Mouse (Mus musculus) right cerebral cortex, adult 18-20 months (tissue): Measurements from ENCODE around the gene Zscan18.
"Not testable (repeated sequence)": the region's sequence is repeated elsewhere in the genome, so short reads cannot be mapped to it uniquely, and the experiment has no call there.

Experiments used
- DNase-seq: peaks from one replicate; pipeline ENCODE4 v3.0.0; 2022; ENCODE audit warnings: mixed read lengths

Zscan18 gene

DNA sequence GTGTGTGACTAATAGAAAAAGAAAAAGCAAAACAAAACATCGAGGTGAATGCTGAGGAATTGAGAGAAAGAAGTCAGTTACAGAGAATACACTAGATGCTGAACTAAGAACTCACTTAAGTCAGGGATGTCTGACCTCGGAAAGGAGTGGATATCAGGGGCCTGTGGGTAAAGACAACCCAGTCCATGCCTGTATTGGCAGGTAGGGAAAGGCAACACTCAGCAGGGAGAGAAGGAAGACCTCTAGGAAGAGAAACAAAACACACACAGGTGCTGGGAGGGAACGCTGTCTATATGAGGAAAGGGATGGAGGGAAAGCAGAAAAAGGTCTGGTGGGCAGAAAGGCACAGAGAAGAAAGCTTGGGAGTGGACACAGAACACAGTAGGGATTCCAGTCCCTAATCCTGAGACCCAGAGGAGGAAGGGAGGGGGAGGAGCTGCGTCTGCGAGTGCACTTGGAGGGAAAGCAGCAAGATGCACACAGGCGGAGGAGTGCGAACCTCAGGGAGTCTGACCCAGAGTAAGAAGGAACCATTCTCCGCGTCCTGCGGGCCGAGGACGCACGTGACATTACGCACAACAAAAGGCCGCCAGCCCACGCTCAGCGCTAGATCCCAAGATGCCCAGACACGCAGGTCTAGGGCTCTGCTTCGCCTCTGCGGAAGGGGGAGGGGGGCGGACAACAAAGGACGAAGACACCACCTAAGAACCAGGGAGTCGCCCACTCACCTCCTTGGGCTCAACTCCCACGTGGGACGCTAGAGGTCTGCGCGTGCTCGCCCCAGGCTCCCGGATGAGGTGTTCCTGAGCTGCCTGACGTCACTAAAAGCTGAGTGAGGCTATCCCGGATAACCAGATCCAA, at the start of gene Zscan18:
Gene Zscan18, minus strand, starts transcription at position 770 of the 861 bp plus-strand sequence.
- peak; percentile 91 for DNase-seq

DNA sequence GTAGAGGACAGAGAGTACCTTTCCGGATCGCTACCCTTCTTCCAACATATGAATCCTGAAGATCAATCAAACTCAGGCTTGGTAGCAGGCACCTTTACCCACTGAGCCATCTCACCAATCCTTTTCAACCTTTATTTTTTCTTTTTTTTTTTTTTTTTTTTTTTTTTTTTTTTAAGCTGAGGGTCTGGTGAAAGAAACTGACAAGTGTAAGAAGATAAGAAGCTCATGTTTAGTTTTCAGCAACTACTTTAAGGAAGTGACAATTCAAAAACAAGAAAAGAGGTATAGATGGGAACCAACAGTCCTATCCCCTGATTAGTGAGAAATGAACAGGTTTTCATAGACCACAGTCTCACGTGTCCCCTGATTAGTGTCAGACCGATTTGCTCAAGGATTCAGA, 32.3 kb upstream of the Zscan18 start:
- no peak for DNase-seq

DNA sequence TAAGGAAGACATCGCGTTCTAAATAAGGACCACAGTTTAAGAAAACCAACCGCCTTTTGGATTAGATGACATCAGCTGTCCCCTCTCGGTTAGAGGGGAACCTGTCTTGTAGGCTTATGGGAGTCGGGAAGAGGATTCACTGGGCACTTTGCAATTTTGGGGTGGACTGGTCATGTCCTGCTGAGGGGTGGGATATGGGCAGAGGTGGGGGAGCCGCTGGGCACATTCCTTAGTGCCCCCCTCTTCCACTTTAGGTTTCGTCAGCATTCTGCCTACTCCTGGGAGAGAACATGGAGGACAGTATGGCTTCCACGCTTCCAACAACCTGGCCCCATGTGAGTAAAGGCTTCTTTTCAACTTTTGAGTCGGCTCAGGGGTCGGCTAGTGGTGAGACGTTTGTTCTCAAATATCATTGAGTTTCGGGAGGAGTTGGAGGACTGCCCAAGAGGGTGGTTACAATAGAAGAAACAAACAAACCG, 31.8 kb upstream of the Zscan18 start:
- DNase-seq = no peak

DNA sequence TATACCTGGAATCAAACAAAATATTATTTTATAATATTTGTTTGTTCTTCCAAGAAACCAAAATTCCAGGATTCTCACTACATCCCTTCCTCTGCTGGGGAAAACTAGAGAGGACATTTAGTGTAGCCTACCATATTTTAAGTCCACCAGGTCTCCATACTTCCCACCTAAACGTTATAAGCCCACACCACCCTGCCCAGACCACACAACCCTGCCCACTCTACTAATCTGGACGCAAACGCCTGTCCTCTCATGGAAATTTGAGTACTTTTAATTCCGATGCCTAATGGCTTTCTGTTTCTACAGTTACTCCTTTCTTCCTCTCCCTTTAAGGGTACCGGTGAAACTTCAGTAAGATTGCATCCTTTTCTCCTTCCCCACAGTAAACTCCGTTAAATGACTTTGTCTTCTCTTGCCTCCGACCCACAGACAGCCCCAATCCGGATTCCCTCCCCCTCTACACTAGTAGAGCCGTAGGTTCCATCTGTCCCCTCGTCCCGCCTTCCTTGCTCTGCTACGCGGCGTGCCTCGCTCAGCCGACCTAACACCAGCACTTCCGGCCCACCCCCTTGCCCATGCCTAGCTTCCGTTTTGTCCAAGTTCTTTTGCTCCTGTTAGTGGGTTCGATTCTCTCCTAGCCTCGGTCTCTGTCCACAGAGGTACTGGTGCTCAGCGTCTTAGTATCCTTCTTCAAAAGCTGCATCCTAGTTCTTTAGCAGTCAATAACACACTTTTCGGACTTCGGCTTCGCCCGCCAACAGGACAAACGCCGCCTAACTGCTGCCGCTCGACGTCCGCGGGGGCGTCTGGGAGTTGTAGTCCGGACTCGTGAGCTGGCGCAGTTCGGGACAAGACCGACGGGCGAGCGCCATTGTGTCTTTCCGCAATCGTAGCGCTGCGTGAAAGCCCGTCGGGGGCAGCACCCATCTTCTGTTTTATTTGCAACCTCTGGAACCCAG, 31.0 kb upstream of the Zscan18 start, which contains the start of gene Zfp110:
Gene Zfp110, plus strand, starts transcription at position 600 of the 959 bp plus-strand sequence.
- peak; percentile 87 for DNase-seq

DNA sequence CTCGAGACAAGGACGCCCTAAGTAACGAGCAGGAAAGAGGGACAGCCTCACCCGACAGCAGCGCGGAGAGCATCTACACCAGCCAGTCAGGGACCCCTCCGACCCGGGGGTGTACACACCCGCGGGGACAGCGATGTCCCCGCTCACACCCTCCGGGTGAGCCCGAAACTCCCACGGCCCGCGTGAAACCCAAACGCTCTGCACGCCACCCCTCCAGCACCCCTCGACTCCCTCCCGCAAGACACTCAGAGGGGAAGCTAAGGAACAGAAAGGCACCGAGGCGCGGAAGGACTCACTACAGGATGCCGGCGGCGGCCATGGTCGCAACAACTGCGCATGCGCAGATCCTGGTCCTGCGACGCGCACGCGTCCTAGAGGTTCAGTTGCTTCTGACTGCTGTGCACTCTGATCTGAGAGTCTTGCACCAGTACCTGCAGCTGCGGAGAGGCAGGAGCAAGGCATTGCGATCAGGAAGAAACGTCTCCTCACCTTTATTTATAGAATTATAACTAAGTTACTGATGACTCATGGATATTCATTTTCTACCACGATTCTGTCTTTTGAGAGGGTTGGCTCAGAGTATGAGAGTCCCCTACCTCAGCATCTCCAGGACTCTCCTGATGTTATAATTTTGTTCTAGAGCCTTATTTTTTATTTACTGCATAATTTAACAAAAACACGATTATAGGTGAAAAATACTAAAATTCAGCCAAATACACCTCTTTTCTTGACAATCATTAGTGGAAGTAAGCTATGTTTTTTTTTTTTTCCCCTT, 15.3 kb upstream of the Zscan18 start, which contains the start of gene Zfp329:
Gene Zfp329, minus strand, starts transcription at position 338 of the 775 bp plus-strand sequence.
- peak; percentile 95 for DNase-seq

DNA sequence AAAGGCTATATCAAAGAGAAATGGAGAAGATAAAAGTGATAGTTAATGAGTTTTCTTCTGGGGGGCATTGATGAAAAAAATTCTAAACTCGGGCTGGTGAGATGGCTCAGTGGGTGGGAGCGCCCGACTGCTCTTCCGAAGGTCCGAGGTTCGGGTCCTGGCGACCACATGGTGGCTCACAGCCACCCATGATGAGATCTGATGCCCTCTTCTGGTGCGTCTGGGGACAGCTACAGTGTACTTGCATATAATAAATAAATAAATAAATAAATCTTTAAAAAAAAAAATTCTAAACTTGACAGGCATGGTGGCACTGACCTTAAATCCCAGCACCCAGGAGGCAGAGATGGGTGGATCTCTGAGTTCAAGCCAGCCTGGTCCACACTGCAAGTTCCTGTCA, 12.1 kb upstream of the Zscan18 start:
- no peak for DNase-seq

DNA sequence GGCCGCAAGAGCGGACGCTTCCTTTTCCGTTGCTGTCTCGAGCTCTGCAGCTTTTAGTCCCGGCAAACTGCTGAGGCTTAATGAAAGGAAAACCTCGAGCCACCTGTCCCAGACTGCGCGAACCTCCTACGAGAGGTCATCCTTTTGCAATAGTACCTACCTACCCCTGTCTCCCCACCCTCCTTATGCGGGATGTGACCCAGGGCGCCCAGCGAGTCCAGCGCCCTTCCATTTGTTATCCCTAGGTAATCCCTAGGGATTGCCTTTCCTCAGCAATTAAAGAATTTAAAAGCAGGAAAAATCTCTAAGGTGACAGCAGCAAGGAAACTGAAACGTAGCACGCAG, 264 bp upstream of the Zscan18 start:
- DNase-seq = no peak

DNA sequence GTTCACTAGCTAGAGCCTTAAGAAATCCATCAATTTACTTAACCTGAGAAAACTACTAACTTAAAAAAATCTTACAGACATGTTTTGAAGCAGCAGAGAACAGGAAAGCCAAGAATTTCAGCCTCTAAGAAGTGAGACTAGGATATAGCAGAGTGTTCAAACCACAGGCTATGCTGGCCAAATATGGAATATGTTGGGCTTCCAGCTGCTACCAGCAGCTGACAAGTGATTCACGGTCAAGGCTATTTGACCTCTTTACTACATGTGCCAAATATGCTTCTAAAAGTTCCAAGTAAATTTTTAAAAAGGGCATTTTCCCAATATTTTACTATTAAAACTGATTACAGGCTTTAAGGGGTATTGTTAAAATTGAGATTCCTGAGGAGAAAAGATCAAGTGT, 3.9 kb downstream of the Zscan18 start:
- no peak for DNase-seq

DNA sequence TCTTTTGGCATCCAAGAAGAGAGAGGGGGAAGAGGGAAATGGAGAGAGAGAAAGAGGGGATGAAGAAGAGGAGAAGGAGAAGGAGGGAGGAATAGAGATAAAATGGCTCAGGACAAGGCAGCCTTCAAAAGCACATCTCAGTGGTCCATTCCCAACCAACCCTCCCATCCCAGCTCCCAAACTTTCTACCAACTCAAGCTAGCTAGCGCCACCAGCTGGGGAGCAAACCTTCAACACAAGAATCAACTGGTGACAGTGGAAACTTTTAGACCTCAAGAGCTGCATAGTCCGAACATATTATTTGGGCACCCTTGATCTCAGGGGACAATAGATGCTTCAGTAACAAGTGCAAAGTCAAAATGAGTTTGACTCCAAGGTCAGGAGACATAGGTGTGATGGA, 5.5 kb downstream of the Zscan18 start:
- DNase-seq = no peak

DNA sequence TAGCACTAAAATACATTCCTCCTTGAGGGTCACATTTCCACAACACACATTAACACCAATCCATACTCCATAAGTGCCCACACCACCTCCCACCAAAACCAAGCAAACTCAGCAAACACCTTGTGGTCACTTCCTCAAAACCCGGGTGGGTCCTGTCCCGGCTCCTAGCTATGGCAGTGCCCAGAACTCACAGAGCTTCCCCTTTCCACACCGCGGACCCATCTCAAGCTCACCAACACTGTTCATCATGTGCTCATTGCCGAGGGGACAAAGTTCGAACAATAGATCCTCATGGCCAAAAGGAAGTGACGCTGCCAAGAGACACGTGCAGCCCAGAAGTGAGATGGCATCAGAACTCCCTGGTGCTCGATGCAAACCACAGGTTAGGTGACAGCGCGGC, 10.8 kb downstream of the Zscan18 start:
- not testable (repeated sequence) for DNase-seq

DNA sequence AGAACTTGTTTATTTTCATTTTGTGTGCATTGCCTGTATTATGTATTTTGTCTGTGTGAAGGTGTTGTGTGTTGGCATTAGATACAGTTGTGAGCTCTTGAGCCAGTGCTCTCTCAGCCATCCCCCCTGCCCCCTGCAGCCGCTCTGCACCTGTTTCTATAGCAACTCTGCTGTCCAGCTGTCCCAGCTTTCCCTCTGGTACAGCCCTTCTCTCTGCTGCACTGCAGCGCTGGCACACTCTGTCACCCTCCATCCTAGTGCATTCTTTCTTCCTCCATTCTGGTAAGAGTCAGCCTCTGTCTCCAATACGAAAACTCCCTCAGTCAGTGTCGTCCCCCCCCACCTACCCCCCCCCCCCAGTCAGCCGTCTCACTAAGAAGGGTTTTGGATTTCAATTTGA, 15.4 kb downstream of the Zscan18 start:
- DNase-seq = no peak

DNA sequence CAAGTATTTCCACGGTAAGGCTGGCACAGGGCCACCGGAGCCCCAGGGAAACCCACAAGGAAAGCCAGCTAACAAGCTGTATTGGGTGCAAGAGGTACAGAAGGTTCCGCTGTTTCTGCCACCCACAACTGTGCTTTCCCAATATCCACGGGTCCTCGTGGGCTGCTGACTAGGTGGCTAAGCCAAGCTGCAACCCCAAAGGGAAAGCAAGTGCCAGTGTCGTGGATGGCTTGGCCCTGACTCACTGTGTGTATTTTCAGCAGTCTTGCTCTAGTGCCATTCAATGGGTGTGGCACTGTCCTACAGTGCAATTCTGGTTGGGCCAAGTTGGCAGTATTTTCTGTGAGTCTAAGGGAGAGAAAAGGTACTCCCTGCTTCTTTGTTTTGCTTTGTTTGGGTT, 16.1 kb downstream of the Zscan18 start:
- DNase-seq = no peak

DNA sequence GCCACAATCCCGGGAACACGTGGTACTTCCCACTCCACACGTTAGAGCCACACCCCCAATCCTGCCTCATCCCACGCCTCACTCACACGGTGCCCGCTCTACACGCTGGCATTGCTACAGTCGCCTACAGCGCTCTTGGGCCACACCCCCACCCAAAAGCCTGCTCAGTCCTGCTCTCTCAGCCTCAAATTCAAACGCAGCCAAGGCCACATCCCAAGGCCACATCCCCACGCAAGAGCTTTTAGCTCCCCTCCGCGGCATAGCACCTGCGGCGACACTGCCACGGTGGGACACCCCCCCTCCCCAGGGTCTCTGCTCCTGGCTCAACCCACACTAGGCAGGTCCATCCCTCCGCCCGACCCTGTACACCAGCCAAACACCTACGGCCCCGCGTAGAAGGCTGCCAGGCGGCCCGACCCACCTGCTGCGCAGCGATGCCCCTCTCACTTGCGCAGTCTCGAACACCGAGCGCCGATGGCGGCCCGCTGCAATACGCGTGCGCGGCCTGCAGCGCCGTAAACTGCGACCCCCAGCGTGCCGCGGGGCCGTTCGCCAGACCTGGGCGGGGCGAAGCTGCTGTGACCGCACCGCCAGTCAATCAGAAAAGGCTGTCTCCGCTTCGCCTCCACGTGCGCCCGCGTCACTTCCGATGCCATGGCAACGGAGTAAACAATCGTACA, 23.1 kb downstream of the Zscan18 start:
- peak; percentile 89 for DNase-seq

DNA sequence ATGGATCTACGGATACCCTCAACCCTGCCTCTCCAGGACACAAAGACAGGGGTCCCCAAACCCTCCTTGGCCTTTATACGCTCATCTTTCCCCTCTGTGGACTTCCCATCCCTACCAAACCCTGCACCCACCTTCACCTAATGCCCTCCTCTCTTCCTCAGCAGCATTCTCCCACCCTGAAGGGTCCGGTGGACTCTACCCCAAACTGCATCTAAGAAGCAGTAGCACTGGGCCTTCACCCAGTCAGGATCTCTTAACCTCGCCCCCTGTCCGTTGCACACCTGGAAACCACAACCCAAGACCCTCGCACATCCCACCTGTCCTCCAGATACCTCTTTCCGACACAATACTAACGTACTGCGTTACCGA, 23.7 kb downstream of the Zscan18 start:
- no peak for DNase-seq

DNA sequence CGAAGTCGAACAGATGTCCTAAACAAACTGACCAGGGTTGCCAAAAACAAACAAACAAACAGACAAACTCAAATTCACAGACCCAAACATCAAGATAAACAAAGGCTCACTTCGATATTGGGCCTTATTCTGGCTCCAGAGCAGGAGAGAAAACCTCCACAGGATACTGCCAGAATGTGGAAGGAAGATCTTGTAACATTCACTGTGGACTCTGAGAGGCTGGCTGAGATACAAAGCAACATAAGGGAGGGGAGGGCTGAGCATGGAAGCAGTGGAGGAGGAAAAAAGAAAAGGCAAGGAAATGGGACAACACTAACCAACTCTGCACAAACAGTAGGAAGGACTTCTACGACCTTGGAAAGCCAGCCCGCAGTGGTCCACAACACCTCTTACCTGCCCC, 24.3 kb downstream of the Zscan18 start:
- DNase-seq = peak; percentile 21

DNA sequence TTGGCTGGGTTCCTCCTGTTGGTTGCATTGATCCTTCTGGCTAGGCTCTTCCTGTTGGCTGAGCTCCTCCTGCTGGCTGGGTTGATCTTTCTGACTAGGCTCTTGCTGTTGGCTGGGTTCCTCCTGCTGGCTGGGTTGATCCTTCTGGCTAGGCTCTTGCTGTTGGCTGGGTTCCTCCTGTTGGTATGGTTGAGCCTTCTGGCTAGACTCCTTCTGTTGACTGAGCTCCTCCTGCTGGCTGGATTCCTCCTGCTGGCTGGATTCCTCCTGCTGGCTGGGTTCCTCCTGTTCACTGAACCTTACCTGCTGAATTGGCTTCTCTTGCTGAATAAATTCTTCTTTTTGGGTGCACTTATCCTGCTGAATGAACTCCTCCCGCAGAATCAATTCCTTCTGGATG, 28.8 kb downstream of the Zscan18 start:
- peak; percentile 64 for DNase-seq

DNA sequence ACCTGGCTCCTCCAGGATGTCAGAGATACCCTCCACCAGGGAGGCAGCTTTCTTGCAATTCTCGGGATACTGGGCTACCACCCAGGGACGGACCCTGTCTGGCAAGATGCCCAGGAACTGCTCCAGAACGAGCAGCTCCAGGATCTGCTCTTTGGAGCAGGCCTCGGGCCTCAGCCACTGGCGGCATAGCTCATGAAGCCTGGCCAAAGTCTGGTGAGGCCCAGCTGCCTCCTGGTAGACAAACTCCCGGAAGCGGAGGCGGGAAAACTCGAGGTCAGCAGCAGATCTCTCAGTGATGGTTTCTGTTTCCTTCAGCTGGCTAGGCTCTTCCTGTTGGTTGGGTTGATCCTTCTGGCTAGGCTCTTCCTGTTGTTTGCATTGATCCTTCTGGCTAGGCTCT, 29.3 kb downstream of the Zscan18 start:
- DNase-seq = no peak

DNA sequence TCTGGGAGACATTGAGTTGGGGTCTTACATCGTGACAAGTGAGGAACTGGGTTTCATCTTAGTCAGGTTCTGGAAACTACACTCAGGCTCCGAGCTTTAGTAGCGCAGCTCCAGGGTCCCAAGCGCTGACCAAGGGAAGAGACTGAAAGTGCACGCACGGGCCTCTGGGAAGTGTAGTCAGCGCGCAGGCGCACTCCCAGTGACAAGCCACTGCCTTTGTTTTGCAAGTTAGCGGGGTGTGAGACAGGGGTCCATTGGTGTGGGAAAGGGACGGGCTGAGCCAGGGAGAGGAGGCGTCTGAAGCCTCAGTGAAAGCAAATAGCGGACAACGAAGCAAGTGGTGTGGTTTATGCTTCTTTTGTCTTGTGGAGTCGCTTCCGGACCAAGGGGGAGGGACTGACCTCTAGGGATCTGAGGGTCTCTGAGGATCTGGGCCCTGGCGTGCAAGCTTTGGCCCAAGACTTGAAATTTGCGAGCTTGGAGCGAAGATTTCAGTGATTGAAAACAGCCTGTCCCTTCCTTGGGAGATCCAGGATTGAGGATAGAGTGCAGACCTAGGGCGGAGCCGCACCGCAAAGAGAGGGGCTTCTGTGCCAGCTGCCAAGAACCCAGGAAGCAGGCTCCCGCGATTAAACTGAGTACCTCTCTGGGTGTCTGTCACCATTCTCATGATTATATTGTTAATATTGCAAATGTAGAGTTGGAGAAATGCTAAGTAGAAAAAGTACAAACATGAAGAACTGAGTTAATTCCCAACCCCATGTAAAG, 53.8 kb downstream of the Zscan18 start:
- no peak for DNase-seq

DNA sequence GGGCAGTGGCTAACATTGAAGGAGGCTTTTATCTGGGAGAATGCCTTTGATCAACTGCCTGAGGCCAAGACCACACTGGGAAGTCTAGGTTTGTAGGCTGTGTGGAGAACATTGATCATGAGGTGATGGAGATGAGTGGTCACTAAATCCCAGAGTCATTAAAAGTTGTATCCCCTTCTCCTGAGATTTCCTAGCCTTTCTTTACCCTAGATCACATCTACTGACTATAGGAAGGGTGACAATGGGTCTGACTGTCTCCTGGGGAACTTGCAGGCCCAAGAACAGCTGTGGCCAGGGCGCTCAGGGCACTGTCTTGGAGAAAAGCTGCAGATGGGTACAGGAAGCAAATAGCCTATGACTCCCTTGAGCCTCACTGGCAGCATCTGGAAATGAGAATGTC, 68.5 kb downstream of the Zscan18 start, which contains the start of gene Vmn2r56:
Gene Vmn2r56, minus strand, starts transcription at position 101 of the 400 bp plus-strand sequence.
- DNase-seq = no peak
